Mouse (Mus musculus) T-helper 2 cell (primary cell): ENCODE data around the gene Nckap5.

Experiments used
- in situ Hi-C: fragments of 300-600 bp; cut with MboI, MseI; formaldehyde crosslinking; loops from one replicate; pipeline ENCODE4 v1.15.1; 2025; ENCODE audit warnings: high pct_unique_total_duplicates

The Nckap5 gene

DNA sequence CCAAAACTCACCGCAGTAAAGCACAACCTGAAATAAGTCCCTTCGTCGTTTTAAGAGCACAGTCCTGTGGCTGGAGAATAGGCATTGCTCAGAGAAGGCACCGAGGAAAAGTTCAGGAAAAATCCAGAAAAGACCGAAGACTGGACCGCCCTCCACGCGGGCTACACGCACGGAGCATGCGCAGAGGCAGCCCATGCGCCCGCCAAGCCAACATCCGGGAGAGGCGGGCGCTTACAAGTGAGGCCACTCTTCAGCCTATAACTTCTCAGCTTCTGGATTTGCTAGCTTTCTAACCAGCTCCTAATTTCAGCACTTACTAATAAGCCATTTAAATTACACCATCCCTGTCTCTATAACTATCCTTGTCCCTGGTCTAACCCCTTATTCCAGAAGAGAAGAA, 124.0 kb downstream of the Nckap5 start:
- in situ Hi-C loops = no loop called here

GRCm38 (mm10) chr1:126700978-126701320, 129.7 kb downstream of the Nckap5 start:
- in situ Hi-C loops = no loop called here

- in situ Hi-C loops = no loop called here
These were observed 130.3 kb downstream of the Nckap5 start for GRCm38 (mm10) chr1:126700063-126700977.

GRCm38 (mm10) chr1:126693585-126693984, 137.0 kb downstream of the Nckap5 start:
- in situ Hi-C loops = loop anchor here (5.0 kb wide), 2 partner anchors 39 to 51 kb away; no protein-coding TSS in a partner anchor

DNA sequence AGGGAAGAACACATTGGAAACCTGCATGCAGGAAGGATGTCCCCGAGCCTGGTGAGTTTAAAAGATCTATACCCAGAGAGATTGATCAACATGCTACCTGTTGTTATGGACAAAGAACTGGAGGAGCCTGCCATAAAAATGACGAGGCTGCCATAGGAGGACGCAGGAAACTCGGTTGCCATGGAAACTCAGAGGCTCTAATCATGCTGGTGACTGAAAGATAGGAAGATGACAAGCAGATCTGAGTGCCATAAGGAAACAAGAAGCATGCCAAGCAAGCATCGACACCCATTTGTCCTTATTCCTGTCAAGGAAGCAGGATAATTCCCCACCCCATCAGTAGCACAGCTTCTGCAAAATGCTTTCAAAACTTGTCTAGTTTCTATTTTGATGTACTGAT, 142.0 kb downstream of the Nckap5 start:
- in situ Hi-C loops = no loop called here

- in situ Hi-C loops = no loop called here
These were observed 143.9 kb downstream of the Nckap5 start for GRCm38 (mm10) chr1:126686678-126687077.

GRCm38 (mm10) chr1:126683621-126684445, 146.8 kb downstream of the Nckap5 start:
- in situ Hi-C loops = no loop called here

GRCm38 (mm10) chr1:126681773-126682172, 148.8 kb downstream of the Nckap5 start:
- in situ Hi-C loops = no loop called here

DNA sequence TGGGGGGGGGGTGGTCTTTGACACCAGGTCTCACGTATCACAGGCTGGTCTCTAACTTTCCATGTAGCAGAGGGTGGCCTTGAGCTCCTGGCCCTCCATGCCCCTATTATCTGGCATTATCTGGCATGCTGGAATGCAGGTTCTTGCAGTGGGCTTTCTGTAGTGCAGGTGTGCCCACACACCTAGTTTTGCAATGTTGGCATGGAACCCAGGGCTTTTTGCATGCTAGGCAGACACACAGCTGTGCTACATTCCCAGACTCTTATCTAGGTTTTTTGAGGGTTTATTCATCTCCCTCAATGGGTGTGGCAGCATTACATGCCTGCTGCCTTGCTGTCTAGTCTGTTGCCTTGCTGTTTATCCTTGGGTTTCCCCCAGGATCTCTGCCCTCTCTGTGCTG, 151.3 kb downstream of the Nckap5 start:
- in situ Hi-C loops = no loop called here

GRCm38 (mm10) chr1:126677280-126677679, 153.3 kb downstream of the Nckap5 start:
- in situ Hi-C loops = no loop called here

DNA sequence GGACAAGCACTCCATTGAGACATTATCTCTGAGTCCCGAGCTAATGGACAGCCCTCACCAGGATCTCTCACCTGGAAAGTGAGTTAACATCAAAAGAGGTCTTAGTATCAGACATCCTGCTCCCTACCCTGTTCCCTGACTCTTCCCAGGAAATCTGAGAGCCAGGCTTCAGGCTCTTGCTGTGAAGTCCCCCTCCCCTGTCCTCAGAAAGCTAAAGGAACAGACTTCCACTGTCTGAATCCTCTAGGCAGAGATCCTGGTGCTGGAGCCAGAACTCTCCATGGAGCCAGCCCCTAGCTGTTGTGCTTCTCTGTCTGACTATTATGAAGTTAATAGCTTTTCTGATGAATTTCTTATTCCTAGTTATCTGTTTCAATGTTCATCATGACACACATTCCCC, 153.8 kb downstream of the Nckap5 start:
- in situ Hi-C loops = no loop called here

DNA sequence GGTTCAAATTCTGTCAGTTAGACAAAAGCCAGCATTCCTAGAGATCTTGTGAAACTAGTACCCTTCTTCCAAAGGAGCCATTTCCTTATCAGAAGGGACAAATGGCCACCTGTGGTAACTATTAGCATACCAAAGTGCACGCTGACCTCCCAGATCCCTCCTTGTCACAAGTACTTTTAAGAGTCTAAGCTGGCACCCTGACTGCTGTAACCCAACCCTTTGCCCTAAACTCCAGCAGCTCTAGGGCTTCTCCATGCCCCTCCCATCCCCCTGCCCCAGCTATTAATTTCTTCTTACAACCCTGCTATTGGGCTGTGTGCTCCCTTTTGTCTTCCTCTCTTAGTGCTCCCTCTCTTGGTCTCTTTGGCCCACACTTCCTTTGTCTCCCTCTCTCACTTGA, 155.5 kb downstream of the Nckap5 start:
- in situ Hi-C loops = no loop called here

DNA sequence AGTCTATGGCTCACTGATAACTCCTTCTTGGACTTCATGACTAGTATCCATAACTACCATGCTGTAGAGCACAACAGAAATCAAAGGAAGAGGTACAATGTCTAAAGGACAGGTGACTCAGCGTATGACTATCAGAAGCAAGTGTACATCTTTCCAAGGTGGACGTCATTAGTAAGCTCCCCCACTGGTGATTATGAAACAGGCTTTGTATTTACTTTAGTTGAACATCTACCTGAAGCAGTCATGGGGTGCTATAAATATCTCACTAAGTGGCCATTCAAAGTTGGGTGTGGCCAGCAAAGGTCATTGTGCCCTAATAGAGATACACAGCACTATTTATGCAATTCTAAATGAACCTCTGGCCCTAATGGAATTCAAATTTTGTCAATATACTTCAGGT, 157.4 kb downstream of the Nckap5 start:
- in situ Hi-C loops = no loop called here

DNA sequence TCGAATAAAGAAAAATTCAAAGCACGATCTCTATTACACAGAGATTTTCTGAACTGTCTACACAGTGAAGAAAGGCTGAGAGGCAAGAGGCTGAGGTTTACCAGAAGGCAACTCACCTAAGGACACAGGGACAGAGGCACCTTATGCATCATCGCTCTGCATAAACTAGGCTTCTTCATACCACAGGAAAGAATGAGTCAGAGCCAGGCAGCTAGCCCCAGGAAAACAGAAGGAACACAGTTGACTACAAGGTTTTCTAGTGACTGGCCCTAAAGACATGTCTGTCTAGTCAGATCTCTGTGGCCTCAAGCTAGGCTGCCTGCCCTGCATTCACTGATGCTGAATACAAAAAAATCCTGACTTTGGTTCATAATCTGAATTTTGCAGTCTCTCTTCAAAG, 160.1 kb downstream of the Nckap5 start:
- in situ Hi-C loops = no loop called here

DNA sequence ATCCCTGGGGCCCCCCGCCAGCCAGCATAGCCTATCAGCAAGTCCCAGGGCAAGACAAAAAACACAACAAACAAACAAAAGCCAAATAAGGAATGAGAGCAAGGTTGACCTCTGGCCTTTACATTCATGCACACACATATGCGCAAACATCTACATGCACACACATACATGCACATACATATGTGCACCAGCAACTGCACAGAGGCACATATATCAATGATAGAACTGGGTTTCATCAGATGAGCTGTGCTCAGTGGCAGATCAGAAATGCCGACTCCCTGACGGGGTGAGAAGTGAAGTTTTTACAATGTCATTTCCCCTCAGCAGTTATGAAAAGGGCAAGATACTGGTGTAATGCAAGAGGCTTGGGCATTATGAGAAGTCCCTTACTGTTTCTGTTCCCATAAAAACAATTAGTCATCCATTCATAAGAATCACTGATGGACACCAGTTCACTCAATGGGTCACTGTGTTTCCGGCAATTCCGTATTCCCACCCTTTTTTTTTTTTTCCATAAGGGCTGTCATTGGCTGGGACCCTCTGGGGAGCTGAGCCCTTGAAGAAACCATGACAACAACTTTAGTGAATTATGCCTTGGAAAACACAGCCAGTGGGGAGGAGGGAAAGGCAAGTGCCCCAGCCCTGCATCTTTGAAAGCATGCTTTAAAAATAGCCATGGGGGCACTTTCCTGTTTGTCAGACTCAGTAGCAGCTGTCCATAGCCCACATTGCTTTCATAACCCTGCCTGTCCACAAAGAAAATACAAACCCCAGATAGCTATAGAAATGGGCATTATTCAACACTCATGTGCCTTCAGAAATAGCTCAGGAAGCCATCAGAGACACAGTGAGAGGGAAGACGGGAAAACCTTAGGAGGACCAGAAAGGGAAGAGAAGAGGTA, 170.2 kb downstream of the Nckap5 start:
- in situ Hi-C loops = no loop called here

DNA sequence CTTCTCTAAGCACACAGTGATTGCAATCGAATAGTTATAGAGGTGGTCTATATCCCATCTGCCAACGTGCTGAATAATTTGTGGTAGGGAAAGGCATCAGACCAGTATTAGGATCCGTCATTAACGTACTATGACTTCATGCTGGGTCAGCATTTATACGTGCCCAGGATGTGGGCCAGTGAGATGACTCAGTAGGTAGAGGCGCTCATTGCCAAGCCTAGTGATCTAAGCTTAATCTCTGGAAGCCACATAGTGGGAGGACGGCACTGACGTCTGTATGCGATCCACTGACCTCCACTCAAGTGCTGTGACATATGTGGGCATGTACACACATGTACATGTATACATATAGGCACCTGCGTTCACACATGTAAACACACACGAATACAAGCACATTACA, 171.9 kb downstream of the Nckap5 start:
- in situ Hi-C loops = no loop called here

- in situ Hi-C loops = no loop called here
These were observed 174.4 kb downstream of the Nckap5 start for GRCm38 (mm10) chr1:126656246-126656645.

- in situ Hi-C loops = no loop called here
These were observed 178.5 kb downstream of the Nckap5 start for GRCm38 (mm10) chr1:126652085-126652484.

DNA sequence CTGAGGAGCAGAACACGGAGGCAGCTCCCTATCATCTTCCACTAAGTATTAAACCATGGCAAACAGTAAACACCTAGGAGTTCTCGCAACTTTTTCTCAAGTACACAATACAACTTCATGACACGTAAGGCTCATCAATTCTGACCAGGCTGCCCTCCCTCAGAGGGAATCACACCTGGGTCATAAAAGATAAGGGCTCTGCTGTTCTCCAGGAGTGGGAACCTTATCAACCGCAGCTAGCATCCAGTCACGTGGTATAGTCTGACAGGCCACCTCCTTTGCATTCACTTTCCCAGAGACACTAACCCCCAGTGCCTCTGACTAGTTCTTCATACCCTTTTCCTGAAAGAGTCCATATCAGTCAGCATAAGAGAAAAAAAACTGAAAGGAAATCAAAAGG, 179.8 kb downstream of the Nckap5 start:
- in situ Hi-C loops = no loop called here

GRCm38 (mm10) chr1:126642751-126643150, 187.8 kb downstream of the Nckap5 start:
- in situ Hi-C loops = loop anchor here (5.0 kb wide), 1 partner anchor 50 kb away; no protein-coding TSS in a partner anchor

DNA sequence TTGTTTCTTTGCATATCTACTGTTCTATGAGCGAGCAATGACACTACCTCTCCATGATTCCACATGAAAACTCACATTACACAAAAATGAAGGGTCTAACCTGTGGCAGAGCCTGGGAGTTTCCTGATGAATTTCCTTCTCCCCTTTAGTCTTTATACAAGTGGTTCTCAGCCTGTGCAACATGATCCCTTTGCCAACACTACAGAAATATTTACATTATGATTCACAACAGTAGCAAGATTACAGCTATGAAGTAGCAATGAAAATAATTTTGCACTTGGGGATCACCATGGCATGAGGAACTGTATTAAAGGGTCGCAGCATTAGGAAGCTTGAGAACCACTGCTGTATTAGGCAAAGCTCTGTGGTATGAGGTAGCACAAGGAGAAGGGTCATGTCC, 191.1 kb downstream of the Nckap5 start:
- in situ Hi-C loops = loop anchor here (10.0 kb wide), 1 partner anchor 1325 kb away; no protein-coding TSS in a partner anchor
